Mouse (Mus musculus) neural tube, embryonic 11.5 days (tissue): ENCODE measurements around the gene Igflr1. TPM values are rescaled to one million over a fixed set of nuclear protein-coding genes. Genes with fewer than 3 reads are reported as not detected.

Experiments
- ATAC-seq: fragments of 200-750 bp; cut with Nextera tagmentation; 2 replicates; pipeline ENCODE4 v1.8.0; 2017; ENCODE audit warnings: moderate number of reproducible peaks, mild to moderate bottlenecking, moderate TSS enrichment, moderate library complexity; ENCODE audit not compliant: insufficient read depth, low FRiP score, low TSS enrichment
- DNase-seq: peaks from one replicate; pipeline ENCODE4 v3.0.0-alpha.2; 2015; ENCODE audit warnings: low spot score
- H3K27ac ChIP-seq: fragments of 300-500 bp; sonication (generic); 2 replicates; pipeline ENCODE4 v1.5.1; 2014; ENCODE audit warnings: low read depth, mild to moderate bottlenecking, low read length
- H3K27me3 ChIP-seq: fragments of 300-500 bp; sonication (generic); 2 replicates; pipeline ENCODE4 v1.6.1; 2014; ENCODE audit warnings: mild to moderate bottlenecking, low read length, mixed read lengths; ENCODE audit not compliant: control insufficient read depth, insufficient read depth
- H3K36me3 ChIP-seq: fragments of 300-500 bp; sonication (generic); 2 replicates; pipeline ENCODE4 v1.6.1; 2014; ENCODE audit warnings: mild to moderate bottlenecking, low read length, moderate library complexity, mixed read lengths; ENCODE audit not compliant: control insufficient read depth, insufficient read depth
- H3K4me1 ChIP-seq: fragments of 300-500 bp; sonication (generic); 2 replicates; pipeline ENCODE4 v1.6.1; 2014; ENCODE audit warnings: low read length, mixed read lengths; ENCODE audit not compliant: control insufficient read depth, insufficient read depth
- H3K4me2 ChIP-seq: fragments of 300-500 bp; sonication (generic); 2 replicates; pipeline ENCODE4 v1.6.1; 2014; ENCODE audit warnings: low read depth, mild to moderate bottlenecking, moderate library complexity
- H3K4me3 ChIP-seq: fragments of 300-500 bp; sonication (generic); 2 replicates; pipeline ENCODE4 v1.5.1; 2014; ENCODE audit warnings: low read depth, low read length
- H3K9ac ChIP-seq: fragments of 300-500 bp; sonication (generic); 2 replicates; pipeline ENCODE4 v1.6.1; 2014; ENCODE audit warnings: mild to moderate bottlenecking, low read length
- H3K9me3 ChIP-seq: fragments of 300-500 bp; sonication (generic); 2 replicates; pipeline ENCODE4 v1.6.1; 2016; ENCODE audit warnings: low read length; ENCODE audit not compliant: control insufficient read depth
- WGBS: fragments of 180-500 bp; shearing (Covaris S2); extraction: QIAGEN DNeasy Blood & Tissue Kit; methylation state at CpG from one replicate; pipeline ENCODE4 v1.1.7; 2014; 5-methylcytosine and 5-hydroxymethylcytosine counted together
- polyA plus RNA-seq: library from polyadenylated mRNA; unstranded; fragments of >200 nt; fragmentation: Nextera tagmentation; extraction: Ambion mirVana; gene quantifications from 2 replicates; pipeline ENCODE4 v1.2.1, GENCODE M21; 2014

The Igflr1 gene
- polyA plus RNA-seq, 1 experiment from 2014 or later = 3.6 TPM

DNA sequence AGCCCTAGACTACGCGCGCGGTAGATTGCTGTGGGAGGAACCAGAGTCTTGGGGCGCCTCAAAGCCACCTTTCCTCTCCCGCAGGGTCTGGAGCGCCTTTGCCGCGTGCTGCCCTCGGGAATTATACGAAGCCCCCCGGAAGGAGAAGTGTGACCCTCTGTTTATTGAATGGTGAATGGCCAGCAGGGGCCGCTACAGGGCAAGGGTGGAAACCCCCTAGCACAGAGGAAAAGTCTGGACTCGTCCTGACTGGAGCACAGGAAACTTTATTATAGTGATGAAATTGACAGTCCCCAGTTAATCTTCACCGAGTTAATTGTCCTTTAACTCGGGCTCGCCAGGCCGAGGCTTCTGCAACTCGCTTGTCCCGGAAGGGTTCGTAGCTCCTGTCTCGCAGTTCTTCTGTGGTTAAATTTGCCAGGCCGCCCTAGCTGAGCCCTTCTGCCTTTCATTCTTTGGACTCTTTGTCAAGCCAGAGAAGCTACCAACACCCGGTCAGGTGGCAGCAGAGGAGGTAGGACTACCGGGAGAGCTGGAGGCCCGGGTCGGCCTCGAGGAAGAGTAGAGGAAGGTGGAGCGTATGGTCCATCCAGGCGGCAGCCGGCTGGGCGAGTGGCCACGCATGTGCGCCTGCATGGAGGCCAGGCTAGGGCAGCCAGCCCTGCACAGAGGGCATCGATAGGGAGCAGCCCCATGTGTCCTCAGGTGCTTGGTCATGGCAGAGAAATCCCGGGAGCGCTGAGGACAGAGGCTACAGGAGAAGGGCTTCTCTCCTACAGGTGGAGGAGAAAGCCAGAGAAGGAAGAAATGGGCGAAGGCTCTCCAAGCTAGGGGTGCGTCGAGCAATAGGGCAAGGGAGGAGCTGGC, 24.4 kb downstream of the Igflr1 start:
- peak; percentile 74 for ATAC-seq
- H3K27me3 ChIP-seq = no peaks in the 10 kb centered on the region
- H3K4me1 ChIP-seq = peaks cover 13% of the 10 kb centered on the region
- no peaks in the 10 kb centered on the region for H3K9me3 ChIP-seq
- peak overlapping the region; percentile 73 for H3K4me3 ChIP-seq
- 24% methylated on average over 40 of the region's 40 CpGs for WGBS
- peak overlapping the region; percentile 56 for H3K9ac ChIP-seq
- peak; percentile 89 for DNase-seq
- H3K27ac ChIP-seq = peak overlapping the region; percentile 84
- peaks cover 10% of the 10 kb centered on the region; the same call in 1 of the 2 replicates for H3K36me3 ChIP-seq
- peak overlapping the region; percentile 90 for H3K4me2 ChIP-seq

DNA sequence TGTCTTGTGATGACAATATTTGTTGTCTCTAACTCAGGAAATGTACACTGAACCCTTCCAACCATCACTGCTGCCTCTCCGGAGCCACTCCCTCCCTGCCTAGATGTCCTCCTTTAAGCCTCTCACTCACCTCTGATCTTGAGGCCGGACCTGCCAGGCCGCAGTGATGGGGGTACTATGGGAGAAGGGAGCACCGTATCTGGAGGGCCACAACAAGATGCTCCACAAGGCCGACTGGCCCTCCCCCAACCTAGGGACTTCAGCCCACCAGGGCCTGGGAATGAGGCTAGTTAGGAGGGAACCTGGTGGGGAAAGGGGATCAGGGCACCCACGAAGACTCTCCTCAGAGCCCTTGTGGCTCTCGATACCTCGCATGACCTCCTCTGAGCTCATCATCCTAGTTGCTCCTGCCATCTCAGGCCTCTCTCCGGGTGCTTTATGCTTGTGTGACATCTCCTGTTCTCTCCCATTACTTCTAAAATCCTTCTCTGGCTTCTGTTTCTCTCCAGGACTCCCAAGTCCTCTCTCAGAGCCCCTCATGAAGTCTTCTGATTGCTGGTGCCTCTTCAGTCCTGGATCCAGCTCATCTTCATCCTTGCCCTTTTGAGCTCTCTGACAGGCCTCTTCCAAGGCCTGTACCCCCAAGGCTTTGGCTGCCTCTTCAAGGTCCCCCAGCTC, 25.8 kb downstream of the Igflr1 start:
- 0 out of 2 replicates have a peak, but pooled peaks cover 2% of the 10 kb centered on the region for H3K36me3 ChIP-seq
- H3K27me3 ChIP-seq = no peaks in the 10 kb centered on the region
- peak overlapping the region; percentile 37; the same call in 1 of the 2 replicates for H3K9ac ChIP-seq
- H3K9me3 ChIP-seq = no peaks in the 10 kb centered on the region
- H3K4me2 ChIP-seq = no peak overlapping the region
- H3K27ac ChIP-seq = no peak overlapping the region
- 84% methylated on average over 9 of the region's 9 CpGs for WGBS
- H3K4me3 ChIP-seq = no peak overlapping the region
- peaks cover 13% of the 10 kb centered on the region for H3K4me1 ChIP-seq
- DNase-seq = no peak
- ATAC-seq = no peak

DNA sequence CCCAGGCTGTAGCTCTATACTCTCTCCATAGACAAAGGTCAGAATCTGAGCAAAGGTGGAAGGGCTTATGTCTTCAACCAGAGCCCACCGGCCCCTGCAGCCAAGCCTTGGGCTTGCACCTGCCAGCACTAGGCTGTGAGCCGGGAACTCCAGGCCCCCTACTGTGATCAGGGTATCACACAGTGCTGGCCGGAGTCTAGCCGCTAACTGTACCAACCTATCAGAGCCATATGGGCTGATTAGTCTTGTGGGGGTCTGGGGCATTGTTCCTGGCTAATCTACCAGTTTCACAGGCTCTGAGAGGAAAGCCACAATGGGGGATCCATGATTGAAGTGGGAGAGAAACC, 26.4 kb downstream of the Igflr1 start:
- peaks cover 13% of the 10 kb centered on the region for H3K4me1 ChIP-seq
- H3K4me2 ChIP-seq = no peak overlapping the region
- WGBS = 47% methylated on average over 4 of the region's 4 CpGs
- H3K9ac ChIP-seq = no peak overlapping the region; the same call in 1 of the 2 replicates
- H3K4me3 ChIP-seq = no peak overlapping the region
- H3K27ac ChIP-seq = no peak overlapping the region
- H3K27me3 ChIP-seq = no peaks in the 10 kb centered on the region
- no peak for ATAC-seq
- H3K9me3 ChIP-seq = no peaks in the 10 kb centered on the region
- no peak for DNase-seq
- H3K36me3 ChIP-seq = no peaks in the 10 kb centered on the region

DNA sequence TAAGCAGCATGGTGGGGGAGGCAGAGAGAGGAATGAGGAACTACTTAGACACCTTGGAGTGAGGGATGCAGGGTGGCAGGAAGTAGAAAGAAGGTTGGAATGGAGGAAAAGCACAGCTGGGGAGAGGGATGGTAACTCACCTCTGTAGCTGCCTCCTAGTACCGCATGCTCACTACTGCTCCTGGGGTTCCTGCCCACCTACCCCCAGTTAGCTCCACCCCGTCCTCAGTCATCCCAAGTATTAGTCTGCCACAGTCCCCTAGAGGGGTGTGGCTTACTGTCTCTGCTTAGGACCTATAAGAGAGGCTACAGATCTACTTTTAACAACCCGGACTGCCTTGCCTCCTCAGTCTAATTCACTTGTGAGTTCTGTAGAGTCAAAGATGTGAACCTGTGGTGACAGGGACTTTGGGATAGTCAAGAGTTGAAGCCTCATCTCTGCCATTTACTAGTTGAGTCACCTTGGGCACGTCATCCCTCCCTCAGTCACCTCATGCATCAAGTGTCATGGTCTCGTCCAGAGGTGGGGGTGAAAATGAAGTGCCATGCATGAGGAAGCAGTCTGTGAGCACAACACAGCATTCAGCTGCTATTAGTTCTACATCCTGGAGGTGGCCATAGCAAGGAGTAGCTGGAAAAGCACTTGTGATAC, 27.7 kb downstream of the Igflr1 start:
- Histone ChIP-seq H3K4me2 (no peak overlapping the region), H3K27me3 (no peaks in the 10 kb centered on the region), H3K9me3 (no peaks in the 10 kb centered on the region), H3K9ac (no peak overlapping the region), H3K4me3 (no peak overlapping the region), H3K36me3 (no peaks in the 10 kb centered on the region), H3K27ac (no peak overlapping the region), H3K4me1 (peaks cover 3% of the 10 kb centered on the region; the same call in 1 of the 2 replicates)
- DNase-seq (no peak), ATAC-seq (no peak)
- 58% methylated on average over 5 of the region's 5 CpGs for WGBS

DNA sequence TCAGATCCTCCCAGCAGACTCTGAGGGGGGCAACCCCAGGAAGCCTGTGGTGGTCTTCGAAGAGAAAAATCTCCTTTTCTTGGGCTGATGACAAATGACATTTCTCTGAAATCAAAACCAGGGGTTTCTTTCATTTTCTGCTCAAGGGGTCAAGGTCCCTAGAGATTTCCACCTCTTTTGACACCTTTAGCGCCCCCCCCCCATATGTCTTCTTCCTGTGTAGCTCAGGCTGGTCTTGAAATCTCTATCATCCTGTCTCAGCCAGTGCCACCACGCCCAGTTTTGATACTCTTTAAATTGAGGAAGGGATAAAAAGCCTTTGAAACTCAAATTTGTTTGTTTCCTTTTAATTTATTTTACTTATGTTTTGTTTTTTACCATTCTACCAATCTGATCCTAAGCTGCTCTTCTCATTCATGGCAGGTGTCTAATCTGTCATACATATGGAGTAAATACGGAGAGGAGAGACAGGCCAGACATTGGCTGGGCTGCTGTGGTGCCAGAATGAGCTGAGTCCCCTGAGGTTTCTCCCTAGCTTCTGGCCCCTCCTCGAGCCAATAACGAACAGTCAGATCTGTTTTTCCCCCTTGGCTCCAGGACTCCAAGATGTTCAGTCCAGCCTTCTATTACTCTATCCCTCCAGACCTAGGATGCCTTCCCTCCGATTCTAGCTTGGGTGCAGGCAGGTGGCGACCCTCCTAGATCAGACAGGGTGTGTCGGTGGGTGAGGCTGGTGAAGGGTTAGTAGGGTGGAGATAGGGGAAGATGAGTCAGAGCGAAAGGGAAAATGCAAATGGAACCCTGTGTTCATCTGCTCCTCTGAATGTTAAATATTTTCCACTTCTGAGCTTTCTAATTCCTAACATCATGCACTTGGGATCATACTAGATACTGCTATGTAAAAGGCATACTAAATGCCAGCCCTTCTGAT, 28.6 kb downstream of the Igflr1 start:
- Histone ChIP-seq H3K27me3 (no peaks in the 10 kb centered on the region), H3K4me2 (no peak overlapping the region), H3K36me3 (no peaks in the 10 kb centered on the region), H3K9me3 (no peaks in the 10 kb centered on the region), H3K9ac (no peak overlapping the region), H3K27ac (no peak overlapping the region), H3K4me3 (no peak overlapping the region), H3K4me1 (peaks cover 3% of the 10 kb centered on the region; the same call in 1 of the 2 replicates)
- WGBS = 71% methylated on average over 10 of the region's 10 CpGs
- ATAC-seq = no peak
- no peak for DNase-seq

DNA sequence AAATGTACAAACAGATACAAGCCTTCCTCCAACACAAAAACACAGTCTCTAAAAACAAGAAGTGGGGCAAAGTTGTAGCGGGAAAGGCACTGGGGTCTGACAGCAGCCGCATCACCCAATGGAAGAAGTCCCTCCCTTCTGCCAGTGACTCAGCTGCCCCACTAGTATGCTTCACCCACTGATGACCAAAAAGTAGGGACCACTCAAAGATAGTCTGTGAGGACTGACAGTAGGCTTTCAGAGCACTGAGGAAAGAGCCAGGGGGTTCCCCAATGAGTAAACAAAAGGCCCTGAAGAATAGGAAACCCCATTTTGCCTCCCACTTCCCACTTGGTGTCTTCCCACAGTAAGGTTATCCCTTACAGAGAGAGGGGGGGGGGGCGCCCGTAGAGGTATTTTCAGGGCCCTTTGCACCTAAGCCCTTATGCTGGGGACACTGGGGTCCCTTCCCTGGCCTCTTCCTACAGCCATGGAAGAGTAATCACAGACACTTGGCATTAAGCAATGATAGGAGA, 29.3 kb downstream of the Igflr1 start:
- H3K36me3 ChIP-seq = no peaks in the 10 kb centered on the region
- H3K9ac ChIP-seq = no peak overlapping the region
- no peak overlapping the region for H3K4me3 ChIP-seq
- no peaks in the 10 kb centered on the region for H3K9me3 ChIP-seq
- ATAC-seq (no peak), DNase-seq (no peak)
- H3K27ac ChIP-seq = no peak overlapping the region
- no peaks in the 10 kb centered on the region for H3K27me3 ChIP-seq
- peaks cover 3% of the 10 kb centered on the region; the same call in 1 of the 2 replicates for H3K4me1 ChIP-seq
- no peak overlapping the region for H3K4me2 ChIP-seq
- WGBS = 64% methylated on average over 4 of the region's 4 CpGs

DNA sequence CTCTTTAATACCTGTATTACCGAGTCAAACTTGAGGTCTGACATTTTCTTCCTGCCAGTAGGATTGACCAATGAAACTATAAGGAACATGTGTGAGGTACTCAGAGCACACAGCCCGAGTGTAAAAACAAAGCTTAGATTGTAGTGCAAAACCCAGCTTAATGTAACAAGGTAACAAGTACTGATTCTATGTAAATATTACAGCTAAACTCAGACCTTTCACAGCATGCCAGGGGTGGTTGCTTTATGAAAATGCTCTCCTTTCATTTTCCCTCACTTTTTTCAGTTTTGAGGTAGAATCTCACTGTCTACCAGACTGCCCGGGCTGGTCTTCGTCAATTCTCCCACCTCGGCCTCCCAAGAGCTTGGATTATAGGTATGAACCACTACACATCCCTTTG, 30.9 kb downstream of the Igflr1 start:
- Histone ChIP-seq H3K9me3 (no peaks in the 10 kb centered on the region), H3K27ac (no peak overlapping the region), H3K27me3 (no peaks in the 10 kb centered on the region), H3K4me1 (no peaks in the 10 kb centered on the region), H3K36me3 (no peaks in the 10 kb centered on the region), H3K9ac (no peak overlapping the region), H3K4me3 (no peak overlapping the region), H3K4me2 (no peak overlapping the region)
- WGBS = 84% methylated on average over 5 of the region's 5 CpGs
- DNase-seq = no peak
- no peak for ATAC-seq

DNA sequence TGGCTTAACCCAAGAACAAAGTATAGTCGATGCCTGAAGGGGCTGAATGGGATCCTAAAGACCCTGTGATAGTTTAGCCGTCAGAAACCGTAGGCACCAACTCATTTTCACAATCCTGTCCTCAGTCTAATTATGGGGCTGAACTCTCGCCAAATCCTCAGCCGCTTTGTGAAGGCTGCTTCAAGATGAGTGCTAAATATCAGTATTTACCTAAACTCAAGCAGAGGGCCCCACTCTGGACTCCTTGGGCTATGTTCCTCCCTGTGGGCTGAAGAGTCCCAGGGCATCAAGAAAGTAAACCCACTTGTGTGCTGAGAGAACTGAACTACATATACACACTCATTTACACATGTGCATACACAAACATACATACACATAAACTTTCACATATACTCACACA, 31.6 kb downstream of the Igflr1 start:
- Histone ChIP-seq H3K27ac (no peak overlapping the region), H3K4me2 (no peak overlapping the region), H3K4me3 (no peak overlapping the region), H3K36me3 (no peaks in the 10 kb centered on the region), H3K4me1 (no peaks in the 10 kb centered on the region), H3K9me3 (no peaks in the 10 kb centered on the region), H3K9ac (no peak overlapping the region), H3K27me3 (no peaks in the 10 kb centered on the region)
- DNase-seq = no peak
- ATAC-seq = no peak
- WGBS = 88% methylated on average over 5 of the region's 5 CpGs
